Mouse (Mus musculus) intestine, postnatal 0 days (tissue): ENCODE measurements around the gene Nxpe5. TPM values are rescaled to one million over a fixed set of nuclear protein-coding genes. Genes with fewer than 3 reads are reported as not detected.

Experiments used
- ATAC-seq: fragments of 200-750 bp; cut with Nextera tagmentation; 2 replicates; pipeline ENCODE4 v1.8.0; 2017; ENCODE audit warnings: mild to moderate bottlenecking, moderate TSS enrichment, moderate library complexity
- H3K27ac ChIP-seq: fragments of 300-500 bp; sonication (generic); 2 replicates; pipeline ENCODE4 v1.5.1; 2014; ENCODE audit warnings: mild to moderate bottlenecking, low read depth, low read length, moderate library complexity
- H3K27me3 ChIP-seq: fragments of 300-500 bp; sonication (generic); replicated peaks from 2 replicates; pipeline ENCODE4 v1.6.1; 2014; ENCODE audit warnings: low read length, mixed read lengths; ENCODE audit not compliant: control insufficient read depth, insufficient read depth
- H3K36me3 ChIP-seq: fragments of 300-500 bp; sonication (generic); 2 replicates; pipeline ENCODE4 v1.6.1; 2014; ENCODE audit warnings: mild to moderate bottlenecking, moderate library complexity; ENCODE audit not compliant: control insufficient read depth, insufficient read depth
- H3K4me1 ChIP-seq: fragments of 300-500 bp; sonication (generic); replicated peaks from 2 replicates; pipeline ENCODE4 v1.6.1; 2014; ENCODE audit warnings: antibody characterized with exemption, low read length, mixed read lengths; ENCODE audit not compliant: control insufficient read depth, insufficient read depth
- H3K4me2 ChIP-seq: fragments of 300-500 bp; sonication (generic); replicated peaks from 2 replicates; pipeline ENCODE4 v1.6.1; 2014; ENCODE audit warnings: low read depth, mild to moderate bottlenecking, moderate library complexity
- H3K4me3 ChIP-seq: fragments of 300-500 bp; sonication (generic); 2 replicates; pipeline ENCODE4 v1.5.1; 2014; ENCODE audit warnings: low read depth, low read length
- H3K9ac ChIP-seq: fragments of 300-500 bp; sonication (generic); 2 replicates; pipeline ENCODE4 v1.6.1; 2014; ENCODE audit warnings: mild to moderate bottlenecking, low read depth, low read length
- H3K9me3 ChIP-seq: fragments of 300-500 bp; sonication (generic); 2 replicates; pipeline ENCODE4 v1.6.1; 2016; ENCODE audit warnings: mixed run types; ENCODE audit not compliant: control insufficient read depth
- CTCF ChIP-seq: sonication (generic); IDR thresholded peaks from 2 replicates; pipeline ENCODE4 v1.5.1; 2016; ENCODE audit warnings: low read depth, mild to moderate bottlenecking, control low read depth, antibody characterized with exemption, moderate library complexity
- WGBS: fragments of 180-500 bp; shearing (Covaris S2); extraction: QIAGEN DNeasy Blood & Tissue Kit; methylation state at CpG from one replicate; pipeline ENCODE4 v1.1.7; 2014; 5-methylcytosine and 5-hydroxymethylcytosine counted together
- polyA plus RNA-seq: library from polyadenylated mRNA; unstranded; fragments of >200 nt; fragmentation: Nextera tagmentation; extraction: Ambion mirVana; gene quantifications from 2 replicates; pipeline ENCODE4 v1.2.1, GENCODE M21; 2015

Gene Nxpe5
- polyA plus RNA-seq, 1 experiment from 2014 or later, result 0.07 TPM

GRCm38 (mm10) chr5:138222111-138222510 lies 3.6 kb upstream of the Nxpe5 start:
- Histone ChIP-seq H3K9me3 (no peaks in the 10 kb centered on the region), H3K27ac (no peak overlapping the region), H3K27me3 (no peaks in the 10 kb centered on the region), H3K4me3 (no peak overlapping the region), H3K9ac (no peak overlapping the region), H3K36me3 (no peaks in the 10 kb centered on the region), H3K4me2 (no peak overlapping the region), H3K4me1 (no peaks in the 10 kb centered on the region)
- peak; percentile 38; the same call in 1 of the 2 replicates for ATAC-seq
- peak; percentile 93 for TF ChIP-seq CTCF
- WGBS, result 19% methylated on average over 4 of the region's 4 CpGs

DNA sequence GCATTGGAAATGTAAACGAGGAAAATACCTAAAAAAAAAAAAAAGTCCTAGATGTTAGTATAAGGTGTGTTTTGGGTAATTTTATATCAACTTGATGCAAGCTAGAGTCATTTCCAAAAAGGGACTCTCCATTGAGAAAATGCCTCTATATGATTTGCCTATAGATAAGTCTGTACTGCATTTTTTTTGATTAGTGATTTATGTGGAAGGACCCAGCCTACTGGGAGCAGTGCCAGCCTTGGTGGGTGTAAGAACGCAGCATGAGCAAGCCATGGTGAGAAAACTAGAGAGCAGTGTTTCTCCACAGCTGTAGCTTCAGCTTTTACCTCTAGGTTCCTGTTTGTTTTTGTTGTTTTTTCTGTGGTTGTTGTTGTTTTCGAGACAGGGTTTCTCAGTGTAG lies 2.4 kb upstream of the Nxpe5 start:
- no peak for TF ChIP-seq CTCF
- no peak overlapping the region for H3K4me2 ChIP-seq
- ATAC-seq, result no peak
- H3K27me3 ChIP-seq, result no peaks in the 10 kb centered on the region
- H3K4me3 ChIP-seq, result no peak overlapping the region
- H3K4me1 ChIP-seq, result no peaks in the 10 kb centered on the region
- H3K27ac ChIP-seq, result no peak overlapping the region
- no peak overlapping the region for H3K9ac ChIP-seq
- H3K36me3 ChIP-seq, result no peaks in the 10 kb centered on the region
- H3K9me3 ChIP-seq, result no peaks in the 10 kb centered on the region
- 48% methylated on average over 3 of the region's 3 CpGs for WGBS

- H3K36me3 ChIP-seq, result no peaks in the 10 kb centered on the region
- ATAC-seq, result no peak
- WGBS, result 69% methylated on average over 4 of the region's 4 CpGs
- H3K27me3 ChIP-seq, result no peaks in the 10 kb centered on the region
- H3K27ac ChIP-seq, result no peak overlapping the region
- H3K9me3 ChIP-seq, result no peaks in the 10 kb centered on the region
- TF ChIP-seq CTCF, result no peak
- no peak overlapping the region for H3K9ac ChIP-seq
- H3K4me2 ChIP-seq, result no peak overlapping the region
- no peak overlapping the region for H3K4me3 ChIP-seq
- no peaks in the 10 kb centered on the region for H3K4me1 ChIP-seq
Observed at GRCm38 (mm10) chr5:138226491-138226890, 793 bp downstream of the Nxpe5 start.

DNA sequence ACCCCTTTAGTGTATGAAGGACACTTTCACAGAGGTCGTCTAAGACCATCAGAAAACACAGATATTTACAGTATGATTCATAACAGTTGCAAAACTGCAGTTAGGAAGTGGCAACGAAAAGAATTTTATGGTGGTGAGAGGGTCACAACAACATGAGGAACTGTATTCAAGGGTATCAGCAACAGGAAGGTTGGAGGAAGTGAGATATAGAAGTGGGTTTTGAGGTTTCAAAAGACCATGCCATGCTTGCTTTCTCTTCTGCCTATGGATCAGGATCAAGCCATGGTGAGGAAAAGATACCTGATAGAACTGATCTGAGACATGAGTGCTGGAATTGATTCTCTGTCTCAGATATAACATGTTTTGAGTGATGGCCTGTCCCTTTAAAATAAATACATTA lies 1.7 kb downstream of the Nxpe5 start:
- no peaks in the 10 kb centered on the region for H3K36me3 ChIP-seq
- no peak for TF ChIP-seq CTCF
- no peaks in the 10 kb centered on the region for H3K27me3 ChIP-seq
- H3K27ac ChIP-seq, result no peak overlapping the region
- 61% methylated on average over 2 of the region's 2 CpGs for WGBS
- H3K4me2 ChIP-seq, result no peak overlapping the region
- H3K9me3 ChIP-seq, result no peaks in the 10 kb centered on the region
- H3K4me3 ChIP-seq, result no peak overlapping the region
- no peak for ATAC-seq
- no peaks in the 10 kb centered on the region for H3K4me1 ChIP-seq
- H3K9ac ChIP-seq, result no peak overlapping the region

DNA sequence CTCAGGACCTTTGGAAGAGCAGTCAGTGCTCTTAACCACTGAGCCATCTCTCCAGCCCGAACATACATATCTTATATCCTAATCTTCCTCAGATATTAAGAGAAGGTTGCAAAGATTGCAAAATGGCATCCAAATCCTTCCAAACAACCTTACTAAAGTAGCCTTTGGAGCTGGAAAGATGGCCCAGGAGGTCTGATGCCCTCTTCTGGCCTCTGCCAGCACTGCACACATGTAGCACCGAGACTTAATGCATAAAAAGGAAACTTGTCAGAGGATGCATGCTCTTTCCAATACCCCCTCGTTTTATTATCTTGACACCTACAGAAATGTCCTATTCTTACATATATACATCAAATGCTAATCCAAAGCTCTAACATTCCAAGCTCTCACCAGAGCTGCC lies 2.3 kb downstream of the Nxpe5 start:
- H3K9me3 ChIP-seq, result no peaks in the 10 kb centered on the region
- 57% methylated on average over 3 of the region's 3 CpGs for WGBS
- H3K4me3 ChIP-seq, result no peak overlapping the region
- no peak overlapping the region for H3K4me2 ChIP-seq
- no peaks in the 10 kb centered on the region for H3K4me1 ChIP-seq
- H3K9ac ChIP-seq, result no peak overlapping the region
- no peaks in the 10 kb centered on the region for H3K27me3 ChIP-seq
- TF ChIP-seq CTCF, result peak; percentile 58
- ATAC-seq, result no peak
- no peak overlapping the region for H3K27ac ChIP-seq
- no peaks in the 10 kb centered on the region for H3K36me3 ChIP-seq

DNA sequence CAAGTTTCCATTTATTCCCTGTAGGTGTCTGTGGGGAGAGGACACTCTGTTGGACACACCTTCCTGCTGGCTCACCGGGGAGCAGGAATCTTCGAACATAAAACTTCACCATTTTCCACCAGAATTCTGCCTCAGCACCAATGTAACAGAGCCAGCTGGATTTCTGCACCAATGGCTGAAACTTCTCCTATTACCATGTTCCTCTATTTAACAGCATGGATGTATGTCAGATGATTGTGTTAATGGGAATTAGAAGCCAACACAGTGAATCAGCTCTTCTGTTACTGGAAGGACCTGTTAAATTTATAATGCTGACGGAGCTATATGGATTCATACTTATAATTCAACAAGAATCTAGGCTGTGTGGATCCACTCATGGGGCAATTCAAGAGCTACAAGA lies 3.8 kb downstream of the Nxpe5 start:
- no peak for TF ChIP-seq CTCF
- Histone ChIP-seq H3K9ac (no peak overlapping the region), H3K36me3 (no peaks in the 10 kb centered on the region), H3K4me1 (no peaks in the 10 kb centered on the region), H3K9me3 (no peaks in the 10 kb centered on the region), H3K27ac (no peak overlapping the region), H3K4me3 (no peak overlapping the region), H3K27me3 (no peaks in the 10 kb centered on the region), H3K4me2 (no peak overlapping the region)
- WGBS, result 87% methylated on average over 3 of the region's 3 CpGs
- no peak for ATAC-seq

GRCm38 (mm10) chr5:138233778-138234177 lies 8.1 kb downstream of the Nxpe5 start:
- no peaks in the 10 kb centered on the region for H3K36me3 ChIP-seq
- no peak overlapping the region for H3K4me3 ChIP-seq
- H3K27ac ChIP-seq, result no peak overlapping the region
- H3K4me1 ChIP-seq, result no peaks in the 10 kb centered on the region
- no peak for ATAC-seq
- 64% methylated on average over 2 of the region's 2 CpGs for WGBS
- H3K9ac ChIP-seq, result no peak overlapping the region
- H3K9me3 ChIP-seq, result no peaks in the 10 kb centered on the region
- H3K4me2 ChIP-seq, result no peak overlapping the region
- H3K27me3 ChIP-seq, result no peaks in the 10 kb centered on the region
- TF ChIP-seq CTCF, result no peak
